Mouse (Mus musculus) testis, adult 2 months (tissue): ENCODE data around the gene 9130023H24Rik.

Source experiments
- CTCF ChIP-seq: fragments of 200-500 bp; IDR thresholded peaks from 2 replicates; pipeline ENCODE4 v1.5.1; 2012; ENCODE audit warnings: low read depth, mild to moderate bottlenecking, inconsistent platforms, low read length, moderate library complexity; ENCODE audit not compliant: control insufficient read depth, insufficient read depth, insufficient replicate concordance
- POLR2A ChIP-seq: fragments of 200-500 bp; IDR thresholded peaks from 2 replicates; pipeline ENCODE4 v1.6.1; 2012; ENCODE audit warnings: low read depth, mild to moderate bottlenecking, inconsistent platforms, low read length, moderate library complexity; ENCODE audit not compliant: control insufficient read depth

DNA sequence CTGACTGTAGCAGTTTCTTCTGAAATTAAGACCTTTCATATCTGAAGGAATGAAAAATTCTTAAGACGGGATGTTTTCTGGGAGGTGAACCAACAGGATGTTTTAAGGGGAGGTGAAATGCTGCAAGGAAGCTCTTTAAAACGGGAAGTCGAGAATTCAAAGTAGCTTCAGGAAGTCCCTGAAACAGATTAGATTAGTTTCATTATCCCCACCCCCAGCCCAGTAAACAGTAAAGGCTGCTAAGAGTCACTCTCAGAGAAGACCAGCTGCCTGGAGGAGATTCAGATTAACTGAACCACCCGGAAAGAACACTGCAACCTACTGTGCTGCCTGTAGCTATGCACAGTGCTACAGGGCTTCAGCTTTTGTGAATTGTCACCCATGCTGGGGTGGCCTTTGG, 17.9 kb downstream of the 9130023H24Rik start:
- no peak for TF ChIP-seq CTCF
- TF ChIP-seq POLR2A: no peak
